Mouse (Mus musculus) liver, embryonic 16.5 days (tissue): ENCODE results near the gene Nipsnap1. TPM values are rescaled to one million over a fixed set of nuclear protein-coding genes. Genes with fewer than 3 reads are reported as not detected.

Experiments used
- ATAC-seq: fragments of 200-750 bp; cut with Nextera tagmentation; 2 replicates; pipeline ENCODE4 v1.8.0; 2017; ENCODE audit warnings: low read depth, mild to moderate bottlenecking, moderate number of reproducible peaks, moderate library complexity
- H3K27ac ChIP-seq: fragments of 300-500 bp; sonication (generic); 2 replicates; pipeline ENCODE4 v1.5.1; 2014; ENCODE audit warnings: mild to moderate bottlenecking, low read length
- H3K27me3 ChIP-seq: fragments of 300-500 bp; sonication (generic); 2 replicates; pipeline ENCODE4 v1.6.1; 2014; ENCODE audit warnings: low read depth, low read length, mixed read lengths; ENCODE audit not compliant: control insufficient read depth, insufficient read depth
- H3K36me3 ChIP-seq: fragments of 300-500 bp; sonication (generic); 2 replicates; pipeline ENCODE4 v1.6.1; 2014; ENCODE audit warnings: mild to moderate bottlenecking; ENCODE audit not compliant: control insufficient read depth, insufficient read depth
- H3K4me1 ChIP-seq: fragments of 300-500 bp; sonication (generic); 2 replicates; pipeline ENCODE4 v1.6.1; 2014; ENCODE audit warnings: low read depth, low read length, mixed read lengths; ENCODE audit not compliant: control insufficient read depth
- H3K4me2 ChIP-seq: fragments of 300-500 bp; sonication (generic); 2 replicates; pipeline ENCODE4 v1.6.1; 2014; ENCODE audit warnings: low read depth, low read length, mixed read lengths
- H3K4me3 ChIP-seq: fragments of 300-500 bp; sonication (generic); 2 replicates; pipeline ENCODE4 v1.5.1; 2014; ENCODE audit warnings: low read depth, mild to moderate bottlenecking, low read length
- H3K9ac ChIP-seq: fragments of 300-500 bp; sonication (generic); 2 replicates; pipeline ENCODE4 v1.6.1; 2014; ENCODE audit warnings: low read depth, low read length
- H3K9me3 ChIP-seq: fragments of 300-500 bp; sonication (generic); replicated peaks from 2 replicates; pipeline ENCODE4 v1.6.1; 2016; ENCODE audit warnings: low read length; ENCODE audit not compliant: control insufficient read depth
- WGBS: fragments of 180-500 bp; shearing (Covaris S2); extraction: QIAGEN DNeasy Blood & Tissue Kit; methylation state at CpG from one replicate; pipeline ENCODE4 v1.1.7; 2014; ENCODE audit not compliant: insufficient replicate concordance; 5-methylcytosine and 5-hydroxymethylcytosine counted together
- polyA plus RNA-seq: library from polyadenylated mRNA; unstranded; fragments of >200 nt; fragmentation: Nextera tagmentation; extraction: Ambion mirVana; gene quantifications from 2 replicates; pipeline ENCODE4 v1.2.1, GENCODE M21; 2015

Nipsnap1 gene
- polyA plus RNA-seq, result 101 and 106 TPM in 2 replicates

DNA sequence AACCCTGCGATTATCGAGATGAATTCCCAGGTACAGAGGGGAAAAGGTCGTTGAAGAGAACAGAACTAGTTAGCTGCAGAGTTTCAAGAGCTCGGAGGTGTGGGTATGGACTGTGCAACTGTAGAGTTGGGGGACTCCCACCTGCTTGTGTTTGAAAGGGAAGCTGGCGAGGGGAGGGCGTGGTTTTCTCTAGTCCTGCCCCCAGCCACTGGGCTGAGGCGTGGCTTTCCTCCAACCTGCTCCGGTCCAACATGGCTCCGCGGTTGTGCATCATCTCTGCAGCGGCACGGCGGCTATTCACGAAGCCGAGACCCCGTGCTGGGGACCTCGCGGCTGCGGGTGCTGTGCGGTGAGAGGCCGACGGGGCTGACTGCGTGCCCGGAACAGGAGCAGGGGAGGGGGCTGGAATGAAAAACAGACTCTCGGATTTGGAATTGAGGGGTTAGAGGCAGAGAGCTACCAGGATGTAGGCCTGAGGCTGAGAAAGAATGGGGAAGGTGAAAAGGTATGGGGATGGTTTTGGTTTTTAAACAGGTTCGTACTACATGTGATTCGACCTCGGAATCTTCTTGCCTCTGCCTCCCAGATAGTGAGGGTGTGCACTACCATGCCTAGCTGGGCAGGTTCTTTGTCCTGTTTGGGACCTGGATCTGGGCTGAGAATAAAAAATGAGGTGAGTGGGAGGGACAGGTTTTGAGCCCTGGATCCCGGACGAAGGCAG, at the start of gene Nipsnap1:
Nipsnap1 (plus strand) TSS at position 197 of the 721 bp plus-strand sequence.
- peak within 1 kb of the TSS; percentile 72 for H3K27ac ChIP-seq
- no peaks in the 10 kb centered on the region for H3K9me3 ChIP-seq
- under 1% methylated on average over 30 of the region's 30 CpGs for WGBS
- H3K4me1 ChIP-seq, result peaks cover 11% of the 10 kb centered on the region
- H3K9ac ChIP-seq, result peak within 1 kb of the TSS; percentile 42
- H3K36me3 ChIP-seq, result peaks cover 6% of the 10 kb centered on the region
- ATAC-seq, result peak; percentile 78
- H3K4me3 ChIP-seq, result peak within 1 kb of the TSS; percentile 68
- no peaks in the 10 kb centered on the region for H3K27me3 ChIP-seq
- H3K4me2 ChIP-seq, result peak within 1 kb of the TSS; percentile 80

DNA sequence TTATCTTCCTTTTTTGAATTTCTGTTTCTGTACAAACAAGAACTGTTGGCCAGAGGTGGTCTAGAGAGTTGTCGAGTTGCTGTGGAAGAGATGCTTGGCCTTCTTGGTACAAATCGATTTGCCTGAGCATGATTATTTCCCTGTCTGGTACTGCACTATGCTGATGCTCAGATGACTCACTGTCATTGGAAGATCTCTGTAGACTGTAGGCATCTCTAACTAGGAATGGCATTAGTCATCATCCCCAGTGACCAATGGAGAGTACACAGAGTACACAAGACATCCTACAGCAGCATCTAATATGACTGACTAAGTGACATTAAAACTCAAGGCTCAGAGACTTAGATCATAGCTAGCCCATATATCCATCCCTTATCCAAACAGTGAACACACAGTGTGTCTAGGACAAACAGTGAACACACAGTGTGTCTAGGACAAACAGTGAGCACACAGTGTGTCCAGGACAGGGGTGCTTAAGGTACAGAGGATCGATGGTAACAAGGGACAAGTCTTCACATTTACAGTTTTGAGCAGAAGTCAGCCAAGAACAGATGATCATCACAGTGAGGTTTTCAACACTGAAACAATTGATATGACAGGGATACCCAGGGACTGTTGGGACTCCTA, 47.5 kb upstream of the Nipsnap1 start:
- Histone ChIP-seq H3K4me1 (peaks cover 2% of the 10 kb centered on the region), H3K9me3 (no peaks in the 10 kb centered on the region), H3K4me2 (no peak overlapping the region), H3K9ac (no peak overlapping the region), H3K4me3 (no peak overlapping the region), H3K27me3 (no peaks in the 10 kb centered on the region), H3K27ac (no peak overlapping the region), H3K36me3 (no peaks in the 10 kb centered on the region)
- 76% methylated on average over 3 of the region's 3 CpGs for WGBS
- ATAC-seq, result no peak

DNA sequence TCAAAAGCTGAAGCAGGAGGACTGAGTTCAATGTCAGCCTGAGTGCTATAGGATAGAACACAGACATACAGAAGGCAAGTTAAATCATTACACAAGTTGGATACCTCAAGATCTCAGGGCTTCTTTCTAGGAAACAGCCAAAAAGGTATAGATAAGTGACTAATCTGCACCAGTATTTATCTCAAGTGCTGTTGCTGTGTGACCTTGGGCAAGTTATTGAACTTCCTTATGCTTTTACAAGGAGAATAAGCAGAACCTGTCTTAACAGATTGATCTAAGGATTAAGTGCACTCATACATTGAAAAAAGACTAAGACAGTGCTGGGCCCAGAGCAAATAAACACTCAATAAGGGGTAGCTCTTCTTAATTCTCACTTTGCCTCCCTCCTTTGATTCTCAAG, 46.4 kb upstream of the Nipsnap1 start:
- no peak for ATAC-seq
- Histone ChIP-seq H3K4me3 (no peak overlapping the region), H3K27ac (no peak overlapping the region), H3K4me1 (no peaks in the 10 kb centered on the region; the same call in 1 of the 2 replicates), H3K4me2 (no peak overlapping the region), H3K36me3 (no peaks in the 10 kb centered on the region), H3K9ac (no peak overlapping the region), H3K9me3 (no peaks in the 10 kb centered on the region), H3K27me3 (no peaks in the 10 kb centered on the region)

DNA sequence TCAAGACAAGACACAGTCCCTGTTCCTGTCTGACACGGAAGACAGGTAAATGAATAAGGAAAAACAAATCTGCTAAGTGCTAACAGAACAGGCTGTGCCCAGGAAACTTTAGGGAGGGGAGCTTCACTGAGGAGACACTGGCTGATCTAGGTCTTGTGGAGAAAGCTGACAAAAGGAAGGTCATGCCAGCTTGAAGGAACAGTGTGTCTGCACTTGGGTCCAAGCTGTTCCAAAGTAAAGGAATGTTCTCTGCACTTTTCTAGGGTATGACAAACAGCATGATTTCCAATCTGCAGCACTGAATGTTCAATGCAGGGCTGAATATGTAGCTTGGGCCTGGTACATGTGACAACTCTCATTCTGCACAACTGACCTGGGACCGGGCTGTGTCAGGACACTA, 45.8 kb upstream of the Nipsnap1 start:
- H3K27me3 ChIP-seq, result no peaks in the 10 kb centered on the region
- no peak overlapping the region for H3K27ac ChIP-seq
- 69% methylated on average over 2 of the region's 2 CpGs for WGBS
- H3K36me3 ChIP-seq, result no peaks in the 10 kb centered on the region
- no peak overlapping the region for H3K4me3 ChIP-seq
- H3K9ac ChIP-seq, result no peak overlapping the region
- no peaks in the 10 kb centered on the region for H3K9me3 ChIP-seq
- H3K4me1 ChIP-seq, result no peaks in the 10 kb centered on the region; the same call in 1 of the 2 replicates
- no peak overlapping the region for H3K4me2 ChIP-seq
- ATAC-seq, result no peak

DNA sequence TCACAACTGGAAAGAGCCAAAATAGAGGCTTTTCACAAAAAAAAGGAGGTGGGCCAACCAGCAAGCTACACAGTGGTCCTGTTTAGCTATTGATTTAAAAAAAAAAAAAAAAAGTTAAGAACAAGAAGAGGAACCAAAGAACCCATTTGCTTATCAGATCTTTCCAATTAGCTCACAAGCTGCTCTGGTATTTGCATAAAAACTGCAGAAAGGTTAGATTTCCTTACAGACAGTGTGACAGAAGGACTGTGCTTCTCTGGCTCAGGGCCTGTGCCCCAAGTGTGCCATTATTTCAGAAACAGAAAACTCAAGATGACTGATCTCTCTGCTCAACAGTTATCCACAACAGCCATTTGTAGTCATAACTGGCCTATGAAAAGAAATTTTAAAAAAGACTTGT, 42.7 kb upstream of the Nipsnap1 start:
- Histone ChIP-seq H3K27me3 (no peaks in the 10 kb centered on the region), H3K9me3 (no peaks in the 10 kb centered on the region), H3K4me1 (peaks cover 5% of the 10 kb centered on the region), H3K27ac (no peak overlapping the region), H3K9ac (no peak overlapping the region), H3K4me2 (no peak overlapping the region), H3K4me3 (no peak overlapping the region), H3K36me3 (no peaks in the 10 kb centered on the region)
- no peak for ATAC-seq

DNA sequence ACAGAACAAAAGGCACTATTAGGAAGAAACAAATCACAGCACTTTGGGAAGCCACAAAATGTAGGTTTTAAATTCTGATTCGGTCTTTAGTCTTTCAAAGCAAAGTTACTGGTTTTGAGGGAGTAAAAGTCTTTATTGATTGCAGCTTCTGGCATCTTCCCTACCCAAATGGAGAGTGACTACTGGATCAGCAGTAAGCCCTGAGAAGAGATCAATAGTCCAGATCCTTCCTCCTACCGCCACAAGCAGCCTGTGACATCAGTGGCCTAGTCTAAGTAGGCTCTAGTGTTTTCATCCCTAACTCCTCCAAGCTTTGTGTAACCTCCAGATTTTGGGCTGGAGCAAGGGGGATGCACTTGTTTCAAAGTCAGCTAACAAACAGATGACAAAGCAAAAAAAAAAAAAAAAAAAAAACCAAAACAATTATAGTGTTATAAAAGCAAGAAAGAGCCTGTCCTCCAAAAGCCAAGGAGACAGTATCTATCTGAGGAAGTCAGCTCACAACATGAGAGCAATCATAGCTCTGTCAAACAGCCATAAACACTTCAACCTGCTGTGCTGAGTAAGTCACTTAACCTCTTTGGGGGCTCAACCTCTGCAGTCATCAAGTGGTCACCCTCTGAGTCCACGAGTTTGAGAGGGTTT, 40.3 kb upstream of the Nipsnap1 start:
- Histone ChIP-seq H3K9me3 (no peaks in the 10 kb centered on the region), H3K27ac (no peak overlapping the region), H3K4me2 (no peak overlapping the region), H3K4me3 (no peak overlapping the region), H3K27me3 (no peaks in the 10 kb centered on the region), H3K9ac (no peak overlapping the region), H3K4me1 (peaks cover 5% of the 10 kb centered on the region), H3K36me3 (no peaks in the 10 kb centered on the region)
- ATAC-seq, result no peak
- WGBS, result 61% methylated on average over 3 of the region's 3 CpGs

DNA sequence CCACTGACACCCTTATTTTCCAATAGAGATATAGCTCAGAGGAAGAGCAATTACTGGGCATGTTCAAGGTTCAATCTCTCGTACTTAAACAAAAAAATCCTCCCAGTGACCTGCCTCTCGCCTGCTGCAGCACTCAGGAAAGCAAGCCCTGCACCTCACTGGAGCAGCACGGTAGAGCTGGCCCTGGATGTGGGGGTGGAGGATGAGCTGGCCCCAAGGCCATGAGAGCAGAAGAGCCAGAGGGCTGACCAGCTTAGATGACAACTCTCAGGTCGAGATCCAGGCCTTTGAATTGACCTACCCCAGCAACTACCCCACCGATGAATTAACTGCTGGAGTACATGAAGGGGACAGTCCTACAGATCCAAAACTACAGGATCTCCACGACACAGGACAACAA, 38.3 kb upstream of the Nipsnap1 start:
- Histone ChIP-seq H3K36me3 (no peaks in the 10 kb centered on the region), H3K9ac (no peak overlapping the region), H3K27me3 (no peaks in the 10 kb centered on the region), H3K4me1 (peaks cover 5% of the 10 kb centered on the region), H3K4me2 (no peak overlapping the region), H3K4me3 (no peak overlapping the region), H3K27ac (no peak overlapping the region), H3K9me3 (no peaks in the 10 kb centered on the region)
- WGBS, result 65% methylated on average over 6 of the region's 6 CpGs
- peak; percentile 37; the same call in 1 of the 2 replicates for ATAC-seq

DNA sequence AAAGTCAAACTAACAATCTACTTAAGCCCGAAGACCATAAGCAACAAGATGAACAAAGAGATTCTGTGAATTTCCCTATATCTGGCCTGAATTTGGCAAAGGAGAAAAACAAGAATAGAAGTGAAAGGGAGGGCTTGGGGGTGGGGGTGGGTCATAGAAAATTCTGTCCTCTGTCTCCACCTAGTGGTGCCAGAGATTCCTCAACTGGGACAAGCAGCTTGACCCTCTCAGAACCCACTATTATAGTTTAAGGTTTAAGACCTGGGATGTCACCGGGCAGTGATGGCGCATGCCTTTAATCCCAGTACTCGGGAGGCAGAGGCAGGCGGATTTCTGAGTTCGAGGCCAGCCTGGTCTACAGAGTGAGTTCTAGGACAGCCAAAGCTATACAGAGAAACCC, 37.0 kb upstream of the Nipsnap1 start:
- no peak overlapping the region for H3K9ac ChIP-seq
- no peak for ATAC-seq
- H3K4me1 ChIP-seq, result peaks cover 5% of the 10 kb centered on the region
- H3K9me3 ChIP-seq, result no peaks in the 10 kb centered on the region
- H3K27me3 ChIP-seq, result no peaks in the 10 kb centered on the region
- no peaks in the 10 kb centered on the region for H3K36me3 ChIP-seq
- no peak overlapping the region for H3K4me3 ChIP-seq
- 43% methylated on average over 6 of the region's 6 CpGs for WGBS
- H3K27ac ChIP-seq, result no peak overlapping the region
- no peak overlapping the region for H3K4me2 ChIP-seq

DNA sequence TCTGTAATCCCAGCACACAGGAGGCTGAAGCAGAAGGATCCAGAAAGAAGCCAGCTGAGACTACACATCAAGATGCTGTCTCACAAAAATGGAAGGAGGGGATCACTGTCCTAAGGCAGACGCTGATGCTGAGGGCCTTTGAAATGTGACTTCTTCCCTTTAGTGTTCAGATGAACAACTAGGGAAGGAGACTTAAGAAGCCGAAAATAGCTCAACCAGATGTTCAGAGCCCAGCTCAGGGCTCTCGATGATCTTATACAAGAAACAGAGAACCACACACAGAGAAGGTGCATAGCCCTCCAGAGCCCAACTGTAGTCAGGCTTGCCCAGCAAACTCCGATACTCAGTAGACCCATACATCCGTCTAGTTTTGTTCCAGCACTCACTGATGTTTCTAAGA, 36.4 kb upstream of the Nipsnap1 start:
- WGBS, result 49% methylated on average over 5 of the region's 5 CpGs
- Histone ChIP-seq H3K27ac (no peak overlapping the region), H3K27me3 (no peaks in the 10 kb centered on the region)

More for the DNA sequence above, 36.4 kb upstream of the Nipsnap1 start:
- Histone ChIP-seq H3K36me3 (no peaks in the 10 kb centered on the region), H3K9me3 (no peaks in the 10 kb centered on the region), H3K9ac (no peak overlapping the region), H3K4me2 (no peak overlapping the region), H3K4me1 (peaks cover 5% of the 10 kb centered on the region), H3K4me3 (no peak overlapping the region)
- no peak for ATAC-seq
